Mouse (Mus musculus) forebrain, embryonic 11.5 days (tissue): ENCODE data around the gene Lekr1. TPM values are rescaled to one million over a fixed set of nuclear protein-coding genes. Genes with fewer than 3 reads are reported as not detected.

Source experiments
- ATAC-seq: fragments of 200-750 bp; cut with Nextera tagmentation; replicated peaks from 2 replicates; pipeline ENCODE4 v1.8.0; 2017; ENCODE audit warnings: moderate TSS enrichment; ENCODE audit not compliant: low FRiP score
- DNase-seq: peaks from one replicate; pipeline ENCODE4 v3.0.0-alpha.2; 2017; ENCODE audit warnings: low spot score
- H3K27ac ChIP-seq: fragments of 300-500 bp; sonication (generic); 2 replicates; pipeline ENCODE4 v1.5.1; 2014; ENCODE audit warnings: low read depth, low read length
- H3K27me3 ChIP-seq: fragments of 300-500 bp; sonication (generic); 2 replicates; pipeline ENCODE4 v1.6.1; 2014; ENCODE audit warnings: mild to moderate bottlenecking, low read length, mixed read lengths; ENCODE audit not compliant: control insufficient read depth, insufficient read depth
- H3K36me3 ChIP-seq: fragments of 300-500 bp; sonication (generic); 2 replicates; pipeline ENCODE4 v1.6.1; 2014; ENCODE audit warnings: mild to moderate bottlenecking, low read length, moderate library complexity, mixed read lengths; ENCODE audit not compliant: control insufficient read depth, insufficient read depth
- H3K4me1 ChIP-seq: fragments of 300-500 bp; sonication (generic); replicated peaks from 2 replicates; pipeline ENCODE4 v1.6.1; 2014; ENCODE audit warnings: low read length, mixed read lengths; ENCODE audit not compliant: control insufficient read depth, insufficient read depth
- H3K4me2 ChIP-seq: fragments of 300-500 bp; sonication (generic); 2 replicates; pipeline ENCODE4 v1.6.1; 2014; ENCODE audit warnings: low read depth, mild to moderate bottlenecking, low read length, moderate library complexity, mixed read lengths; ENCODE audit not compliant: severe bottlenecking
- H3K4me3 ChIP-seq: fragments of 300-500 bp; sonication (generic); 2 replicates; pipeline ENCODE4 v1.5.1; 2014; ENCODE audit warnings: low read depth, low read length
- H3K9ac ChIP-seq: fragments of 300-500 bp; sonication (generic); 2 replicates; pipeline ENCODE4 v1.6.1; 2014; ENCODE audit warnings: low read length
- H3K9me3 ChIP-seq: fragments of 300-500 bp; sonication (generic); 2 replicates; pipeline ENCODE4 v1.6.1; 2016; ENCODE audit warnings: low read length, mixed read lengths; ENCODE audit not compliant: control insufficient read depth
- WGBS: fragments of 180-500 bp; shearing (Covaris S2); extraction: QIAGEN DNeasy Blood & Tissue Kit; methylation state at CpG from one replicate; pipeline ENCODE4 v1.1.7; 2014; 5-methylcytosine and 5-hydroxymethylcytosine counted together
- polyA plus RNA-seq: library from polyadenylated mRNA; unstranded; fragments of >200 nt; fragmentation: Nextera tagmentation; extraction: Ambion mirVana; gene quantifications from 2 replicates; pipeline ENCODE4 v1.2.1, GENCODE M21; 2014

Lekr1 gene
- polyA plus RNA-seq, 1 experiment from 2014 or later: 6.4 TPM

- Histone ChIP-seq H3K4me2 (no peak overlapping the region), H3K36me3 (no peaks in the 10 kb centered on the region), H3K4me1 (peaks cover 9% of the 10 kb centered on the region), H3K27ac (no peak overlapping the region), H3K4me3 (no peak overlapping the region), H3K9ac (no peak overlapping the region), H3K9me3 (no peaks in the 10 kb centered on the region), H3K27me3 (no peaks in the 10 kb centered on the region)
- ATAC-seq: no peak
- no peak for DNase-seq
- WGBS: 49% methylated on average over 11 of the region's 11 CpGs
Measured at GRCm38 (mm10) chr3:65858118-65858517, 192.1 kb downstream of the Lekr1 start.

- DNase-seq (no peak), ATAC-seq (no peak)
- Histone ChIP-seq H3K27ac (no peak overlapping the region), H3K4me2 (no peak overlapping the region), H3K4me1 (peaks cover 11% of the 10 kb centered on the region), H3K4me3 (no peak overlapping the region), H3K36me3 (no peaks in the 10 kb centered on the region), H3K9ac (no peak overlapping the region), H3K27me3 (no peaks in the 10 kb centered on the region), H3K9me3 (no peaks in the 10 kb centered on the region)
- WGBS: 18% methylated on average over 13 of the region's 13 CpGs
Measured at GRCm38 (mm10) chr3:65858741-65859348, 192.8 kb downstream of the Lekr1 start.

GRCm38 (mm10) chr3:65859750-65860149, 193.7 kb downstream of the Lekr1 start:
- DNase-seq: no peak
- ATAC-seq: no peak

DNA sequence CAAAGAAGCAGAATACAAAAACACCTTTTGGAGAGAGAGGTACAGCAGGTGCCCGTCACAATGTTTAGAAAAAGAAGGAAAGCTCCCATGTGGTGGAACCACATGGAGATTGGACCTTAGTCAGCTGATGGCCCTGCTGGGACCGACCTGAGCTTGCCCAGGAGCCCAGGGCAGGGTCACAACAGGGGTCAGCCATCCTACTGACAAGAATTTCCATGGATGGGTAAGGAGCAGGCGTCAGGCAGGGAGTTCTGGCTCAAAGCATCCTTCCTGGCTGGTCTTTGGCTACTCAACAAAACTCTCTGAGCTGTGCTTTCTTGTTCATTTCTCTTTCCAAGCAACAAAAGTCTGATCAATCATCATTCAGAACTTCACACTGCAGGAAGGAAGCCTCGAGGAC, 194.9 kb downstream of the Lekr1 start:
- no peaks in the 10 kb centered on the region for H3K9me3 ChIP-seq
- ATAC-seq: no peak
- no peak overlapping the region for H3K9ac ChIP-seq
- H3K4me2 ChIP-seq: no peak overlapping the region
- H3K27me3 ChIP-seq: no peaks in the 10 kb centered on the region
- WGBS: 26% methylated on average over 4 of the region's 4 CpGs
- H3K27ac ChIP-seq: no peak overlapping the region
- H3K4me3 ChIP-seq: no peak overlapping the region
- H3K36me3 ChIP-seq: no peaks in the 10 kb centered on the region
- peaks cover 11% of the 10 kb centered on the region for H3K4me1 ChIP-seq
- DNase-seq: no peak

More at GRCm38 (mm10) chr3:65859750-65860149, 193.7 kb downstream of the Lekr1 start:
- H3K9ac ChIP-seq: no peak overlapping the region
- H3K4me1 ChIP-seq: peaks cover 11% of the 10 kb centered on the region
- no peak overlapping the region for H3K4me2 ChIP-seq
- H3K9me3 ChIP-seq: no peaks in the 10 kb centered on the region
- no peaks in the 10 kb centered on the region for H3K27me3 ChIP-seq
- H3K27ac ChIP-seq: no peak overlapping the region
- 90% methylated on average over 6 of the region's 6 CpGs for WGBS
- H3K4me3 ChIP-seq: no peak overlapping the region
- no peaks in the 10 kb centered on the region for H3K36me3 ChIP-seq

DNA sequence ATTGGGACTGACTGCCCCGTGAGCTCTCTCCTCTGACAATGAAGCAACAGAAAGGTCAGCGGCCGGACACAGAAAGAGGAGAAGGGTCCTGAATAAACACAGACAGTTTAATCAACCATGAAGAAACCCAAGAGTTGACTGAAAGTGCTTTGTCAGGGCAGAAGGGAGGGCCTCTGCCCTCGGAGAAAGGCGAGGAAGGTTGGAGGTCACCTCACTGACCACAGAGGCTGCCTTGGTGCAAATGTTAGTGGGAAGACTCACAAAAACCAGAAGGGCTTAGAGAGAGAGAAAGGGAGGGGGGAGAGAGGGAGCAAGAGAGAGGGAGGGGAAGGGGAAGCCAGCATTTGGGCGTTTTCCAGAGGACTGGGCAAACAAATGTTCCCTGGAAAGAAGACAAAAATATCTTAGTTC, 195.4 kb downstream of the Lekr1 start:
- H3K4me3 ChIP-seq: no peak overlapping the region
- no peaks in the 10 kb centered on the region for H3K27me3 ChIP-seq
- no peaks in the 10 kb centered on the region for H3K36me3 ChIP-seq
- peaks cover 11% of the 10 kb centered on the region for H3K4me1 ChIP-seq
- no peak for ATAC-seq
- H3K9ac ChIP-seq: no peak overlapping the region
- no peak overlapping the region for H3K27ac ChIP-seq
- DNase-seq: no peak
- H3K4me2 ChIP-seq: no peak overlapping the region
- no peaks in the 10 kb centered on the region for H3K9me3 ChIP-seq
- 4% methylated on average over 6 of the region's 6 CpGs for WGBS

DNA sequence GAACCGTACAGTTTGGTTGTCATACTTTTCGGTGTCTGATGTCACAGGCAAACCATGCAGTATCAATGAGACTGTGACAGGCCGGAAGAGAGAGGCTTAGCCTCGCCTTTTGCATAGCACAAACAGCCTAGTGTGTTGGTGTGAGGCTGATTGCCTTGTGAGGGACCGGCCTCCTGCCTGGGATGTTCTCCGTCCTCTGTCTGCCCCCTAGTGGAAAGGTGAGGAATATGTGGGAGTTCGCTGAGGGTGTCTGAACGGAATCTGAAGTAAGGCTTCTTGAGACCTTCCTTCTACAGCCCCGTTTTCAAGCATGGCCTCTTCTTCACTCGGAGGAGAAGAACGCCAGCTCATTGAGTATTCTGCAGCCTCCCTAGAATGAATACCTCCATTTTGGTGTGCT, 197.3 kb downstream of the Lekr1 start:
- Histone ChIP-seq H3K27ac (no peak overlapping the region), H3K36me3 (no peaks in the 10 kb centered on the region), H3K4me1 (peaks cover 11% of the 10 kb centered on the region), H3K4me3 (no peak overlapping the region), H3K27me3 (no peaks in the 10 kb centered on the region), H3K4me2 (peak overlapping the region; percentile 19), H3K9me3 (no peaks in the 10 kb centered on the region), H3K9ac (no peak overlapping the region)
- DNase-seq: peak; percentile 88
- peak; percentile 91 for ATAC-seq
- 3% methylated on average over 11 of the region's 11 CpGs for WGBS

DNA sequence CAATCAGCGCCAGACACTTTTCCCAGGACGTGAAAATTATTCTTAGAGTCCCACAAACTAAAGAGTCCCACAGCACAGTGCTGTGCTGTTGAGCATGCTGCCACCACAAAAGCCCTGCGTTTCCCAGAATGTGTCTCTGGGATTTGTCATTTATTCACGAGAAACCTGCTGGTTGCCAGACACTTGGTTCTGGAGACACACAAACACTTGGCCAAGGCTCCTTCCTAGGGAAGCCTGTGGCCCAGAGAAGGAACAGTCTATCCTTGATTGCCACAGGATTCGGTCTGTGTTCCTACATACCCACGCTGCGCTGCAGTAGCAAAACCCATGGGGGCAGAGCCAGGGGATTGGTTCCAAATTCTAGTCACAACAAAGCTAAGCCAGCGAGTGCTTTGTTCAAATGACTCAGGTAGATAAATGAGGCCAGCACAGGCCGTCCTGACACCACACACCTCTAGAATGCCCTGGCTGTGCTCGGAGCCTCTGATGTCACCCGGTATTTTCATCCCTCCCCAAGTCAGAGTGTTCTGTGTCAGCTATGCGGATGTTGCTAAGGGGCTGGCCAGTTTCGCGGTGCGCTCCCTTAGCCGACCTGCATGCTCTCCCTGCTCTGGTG, 197.8 kb downstream of the Lekr1 start:
- Histone ChIP-seq H3K9ac (no peak overlapping the region), H3K4me1 (peaks cover 11% of the 10 kb centered on the region), H3K4me2 (peak overlapping the region; percentile 19; the same call in 1 of the 2 replicates), H3K9me3 (no peaks in the 10 kb centered on the region), H3K27ac (no peak overlapping the region), H3K36me3 (no peaks in the 10 kb centered on the region), H3K4me3 (no peak overlapping the region), H3K27me3 (no peaks in the 10 kb centered on the region)
- DNase-seq (no peak), ATAC-seq (no peak; the same call in 1 of the 2 replicates)
- 43% methylated on average over 16 of the region's 16 CpGs for WGBS

DNA sequence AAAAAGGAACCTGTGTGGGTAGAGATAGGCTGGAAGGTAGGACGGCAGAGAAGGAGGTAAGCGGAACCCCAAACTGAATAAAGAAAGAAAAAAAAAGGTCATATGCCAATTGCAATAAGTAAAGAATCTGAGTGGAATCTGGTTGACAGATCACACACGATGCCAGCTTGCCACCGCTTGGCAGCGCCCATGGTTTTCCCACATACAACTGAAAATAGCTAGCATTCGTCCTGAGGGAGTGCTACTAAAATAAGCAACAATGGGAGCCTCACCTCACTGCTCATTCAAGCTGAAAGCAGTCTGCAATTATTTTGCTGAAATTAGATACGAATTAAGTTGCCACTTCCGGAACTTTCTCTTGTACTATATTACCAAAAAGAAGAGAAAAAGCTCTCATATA, 202.9 kb downstream of the Lekr1 start:
- ATAC-seq (no peak), DNase-seq (no peak)
- H3K27ac ChIP-seq: no peak overlapping the region
- no peak overlapping the region for H3K4me3 ChIP-seq
- no peaks in the 10 kb centered on the region for H3K9me3 ChIP-seq
- H3K9ac ChIP-seq: no peak overlapping the region
- H3K4me2 ChIP-seq: no peak overlapping the region
- no peaks in the 10 kb centered on the region for H3K27me3 ChIP-seq
- no peaks in the 10 kb centered on the region for H3K36me3 ChIP-seq
- H3K4me1 ChIP-seq: peaks cover 7% of the 10 kb centered on the region
- 90% methylated on average over 8 of the region's 8 CpGs for WGBS

DNA sequence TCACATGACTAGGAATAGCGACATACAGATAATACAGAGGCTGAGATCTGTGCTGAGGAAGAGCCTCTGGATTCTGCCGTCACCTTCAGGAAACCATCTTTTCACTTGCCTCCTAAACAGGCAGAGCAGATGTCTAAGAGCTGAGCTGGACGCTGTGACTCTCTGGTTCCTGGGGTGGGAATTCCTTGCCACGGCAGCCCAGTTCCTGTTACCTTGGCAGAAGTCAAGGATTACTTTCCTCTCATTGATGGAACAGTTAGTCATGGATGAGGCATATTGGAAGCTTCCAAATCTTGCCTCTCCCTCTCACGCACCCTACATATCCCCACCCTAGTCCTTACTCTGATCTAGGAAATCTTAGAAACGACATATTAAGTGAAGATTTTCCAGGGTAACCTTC, 203.7 kb downstream of the Lekr1 start:
- Histone ChIP-seq H3K4me3 (no peak overlapping the region), H3K27me3 (no peaks in the 10 kb centered on the region), H3K4me1 (peaks cover 7% of the 10 kb centered on the region), H3K9ac (no peak overlapping the region), H3K27ac (no peak overlapping the region), H3K4me2 (no peak overlapping the region), H3K9me3 (no peaks in the 10 kb centered on the region), H3K36me3 (no peaks in the 10 kb centered on the region)
- DNase-seq (no peak), ATAC-seq (no peak)
- 77% methylated on average over 6 of the region's 6 CpGs for WGBS
